Comparison of ENCODE assay signal across 1 mouse cellular context in the genomic region with DNA sequence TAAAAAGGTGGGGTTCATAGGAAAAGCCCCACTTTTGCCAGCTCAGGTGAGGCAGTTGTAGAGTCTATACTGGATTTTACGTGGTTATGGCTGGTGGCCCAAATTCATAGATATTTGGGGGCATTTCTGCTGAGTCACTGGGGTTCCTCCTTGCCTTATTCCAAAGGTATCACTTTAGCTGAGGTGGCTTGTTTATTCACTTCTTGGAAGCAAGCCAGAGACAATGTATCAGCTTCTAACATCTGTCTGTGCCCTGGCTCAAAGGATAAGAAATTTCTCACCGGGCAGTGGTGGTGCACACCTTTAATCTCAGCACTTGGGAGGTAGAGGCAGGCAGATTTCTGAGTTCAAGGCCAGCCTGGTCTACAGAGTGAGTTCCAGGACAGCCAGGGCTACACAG.
TF ChIP-seq lines count a peak whose summit lies in the region.

No protein-coding gene starts in this region.

TF ChIP-seq in MEL, 35 proteins besides CTCF, POLR2A, EP300 and RAD21 (continued from another document):
- TF ChIP-seq JUND (IDR thresholded peaks at IDR 0.05; ENCODE audit: low read depth, low read length) (no peak), USF1 (IDR thresholded peaks at IDR 0.05; ENCODE audit: low read depth, low read length) (no peak), ETS1 (IDR thresholded peaks at IDR 0.05; ENCODE audit: low read depth, low read length) (peak; percentile 63), POLR2AphosphoS2 (IDR thresholded peaks at IDR 0.05; ENCODE audit: low read length) (no peak), TAL1 (IDR thresholded peaks at IDR 0.05; ENCODE audit: low read length) (peak; percentile 51; the same call in 1 of the 2 replicates), GABPA (IDR thresholded peaks at IDR 0.05; ENCODE audit: low read depth, low read length) (peak; percentile 70; the same call in 1 of the 2 replicates), GATA1 (IDR thresholded peaks at IDR 0.05; ENCODE audit: low read depth, low read length) (peak; percentile 60), HCFC1 (IDR thresholded peaks at IDR 0.05; ENCODE audit: low read depth, low read length) (no peak), NRF1 (IDR thresholded peaks at IDR 0.05; ENCODE audit: insufficient read depth, low read depth, low read length, poor library complexity, severe bottlenecking) (no peak), MXI1 (IDR thresholded peaks at IDR 0.05; ENCODE audit: low read depth, low read length) (no peak), MAFK (IDR thresholded peaks at IDR 0.05; ENCODE audit: borderline replicate concordance, low read depth, low read length) (peak; percentile 55; the same call in 1 of the 2 replicates), UBTF (IDR thresholded peaks at IDR 0.05; ENCODE audit: borderline replicate concordance, insufficient read depth, low read depth, low read length) (no peak), RCOR1 (IDR thresholded peaks at IDR 0.05; ENCODE audit: low read depth, low read length) (0 out of 2 replicates have a peak, but pooled peaks have one; percentile 51), TBP (IDR thresholded peaks at IDR 0.05; ENCODE audit: low read depth, low read length) (no peak), CHD2 (IDR thresholded peaks at IDR 0.05; ENCODE audit: low read length) (no peak), POLR2AphosphoS5 (IDR thresholded peaks at IDR 0.05; ENCODE audit: borderline replicate concordance, low read depth, low read length) (no peak), MEF2A (IDR thresholded peaks at IDR 0.05; ENCODE audit: extremely low read depth, insufficient replicate concordance, low read depth, low read length, poor library complexity, severe bottlenecking) (no peak), BHLHE40 (IDR thresholded peaks at IDR 0.05; ENCODE audit: borderline replicate concordance, low read depth, low read length) (no peak), MYC (IDR thresholded peaks at IDR 0.05; ENCODE audit: low read depth, low read length) (no peak), CHD1 (IDR thresholded peaks at IDR 0.05; ENCODE audit: low read depth, low read length) (no peak), MYB (IDR thresholded peaks at IDR 0.05; ENCODE audit: low read depth, low read length) (no peak)
TF ChIP-seq in MEL: peak in this region for 7.
